Mouse (Mus musculus) liver, embryonic 12.5 days (tissue): ENCODE results near the gene Gm5916. TPM values are rescaled to one million over a fixed set of nuclear protein-coding genes. Genes with fewer than 3 reads are reported as not detected.

Experiments used
- ATAC-seq: fragments of 200-750 bp; cut with Nextera tagmentation; 2 replicates; pipeline ENCODE4 v1.8.0; 2017; ENCODE audit warnings: moderate number of reproducible peaks, mild to moderate bottlenecking, moderate library complexity
- H3K27ac ChIP-seq: fragments of 300-500 bp; sonication (generic); 2 replicates; pipeline ENCODE4 v1.5.1; 2016; ENCODE audit warnings: mild to moderate bottlenecking
- H3K27me3 ChIP-seq: fragments of 300-500 bp; sonication (generic); replicated peaks from 2 replicates; pipeline ENCODE4 v1.6.1; 2016; ENCODE audit warnings: mild to moderate bottlenecking, moderate library complexity
- H3K36me3 ChIP-seq: fragments of 300-500 bp; sonication (generic); 2 replicates; pipeline ENCODE4 v1.6.1; 2016; ENCODE audit warnings: mild to moderate bottlenecking, moderate library complexity
- H3K4me1 ChIP-seq: fragments of 300-500 bp; sonication (generic); 2 replicates; pipeline ENCODE4 v1.6.1; 2016
- H3K4me2 ChIP-seq: fragments of 300-500 bp; sonication (generic); 2 replicates; pipeline ENCODE4 v1.6.1; 2016; ENCODE audit warnings: mild to moderate bottlenecking, moderate library complexity
- H3K4me3 ChIP-seq: fragments of 300-500 bp; sonication (generic); 2 replicates; pipeline ENCODE4 v1.5.1; 2016; ENCODE audit warnings: mild to moderate bottlenecking, moderate library complexity
- H3K9ac ChIP-seq: fragments of 300-500 bp; sonication (generic); 2 replicates; pipeline ENCODE4 v1.6.1; 2016; ENCODE audit warnings: mild to moderate bottlenecking, moderate library complexity
- H3K9me3 ChIP-seq: fragments of 300-500 bp; sonication (generic); replicated peaks from 2 replicates; pipeline ENCODE4 v1.6.1; 2016; ENCODE audit warnings: mild to moderate bottlenecking, moderate library complexity
- WGBS: fragments of 180-500 bp; shearing (Covaris S2); methylation state at CpG from one replicate; pipeline ENCODE4 v1.1.7; 2016; ENCODE audit not compliant: insufficient replicate concordance; 5-methylcytosine and 5-hydroxymethylcytosine counted together
- polyA plus RNA-seq: library from polyadenylated mRNA; unstranded; fragments of >200 nt; fragmentation: Nextera tagmentation; extraction: Ambion mirVana; gene quantifications from 2 replicates; pipeline ENCODE4 v1.2.1, GENCODE M21; 2016

Gm5916 gene
- not detected in 2 replicates for polyA plus RNA-seq

- H3K27me3 ChIP-seq: no peaks in the 10 kb centered on the region
- no peaks in the 10 kb centered on the region for H3K36me3 ChIP-seq
- no peaks in the 10 kb centered on the region for H3K4me1 ChIP-seq
- no peak for ATAC-seq
- WGBS: 60% methylated on average over 1 of the region's 1 CpGs
- H3K4me3 ChIP-seq: no peak within 1 kb of the TSS
- H3K9ac ChIP-seq: no peak within 1 kb of the TSS
- H3K4me2 ChIP-seq: no peak within 1 kb of the TSS
- no peak within 1 kb of the TSS for H3K27ac ChIP-seq
- 0 out of 2 replicates have a peak, but pooled peaks cover 4% of the 10 kb centered on the region for H3K9me3 ChIP-seq
These were observed at the start of gene Gm5916 for GRCm38 (mm10) chr9:36128679-36129078. Gm5916 (minus strand) TSS chr9:36128779.

Other genes with a start within 250 kb of the Gm5916 start
- not detected in 2 replicates for gene 9230113P08Rik, start 220.4 kb downstream of the Gm5916 start, polyA plus RNA-seq